11 mouse cellular contexts compared by ENCODE assay signal in genomic region chr2:152781031-152781711, GRCm38 (mm10). TPM values are rescaled to one million over a fixed set of nuclear protein-coding genes. Genes with fewer than 3 reads are reported as not detected.
A peak's percentile ranks its signal among the peaks of the same experiment; 100 is the strongest.
DNase-seq lines count a peak whose midpoint lies in the region; ATAC-seq lines count a peak whose summit lies in the region.
"Had no signal": no experiment of that assay in that cellular context is flagged by ENCODE, and none has a peak within 500 bp of the region (broad histone marks: within the 10 kb centered on the region; RNA-seq: fewer than 3 reads in every experiment).

No protein-coding gene starts in this region.

- H3K36me3 ChIP-seq in liver, embryonic 12.5 days: peaks cover 52% of the 10 kb centered on the region
- no peaks in the 10 kb centered on the region; the same call in 1 of the 2 replicates for H3K36me3 ChIP-seq in limb, embryonic 11.5 days (ENCODE audit: control insufficient read depth, insufficient read depth, low read length)

- 87% methylated on average over 3 of the region's 3 CpGs for WGBS in liver, embryonic 12.5 days (ENCODE audit: insufficient replicate concordance)
- 92% methylated on average over 3 of the region's 3 CpGs for WGBS in limb, embryonic 11.5 days

- no peaks in the 10 kb centered on the region for H3K27me3 ChIP-seq in liver, embryonic 12.5 days (replicated peaks)
- H3K27me3 ChIP-seq in limb, embryonic 11.5 days (ENCODE audit: control insufficient read depth, insufficient read depth, low read length): no peaks in the 10 kb centered on the region
- H3K27me3 ChIP-seq: forebrain, embryonic 12.5 days; hindbrain, embryonic 12.5 days had no signal

- peak overlapping the region; percentile 38; the same call in 1 of the 2 replicates for H3K27ac ChIP-seq in liver, embryonic 12.5 days
- no peak overlapping the region for H3K27ac ChIP-seq in limb, embryonic 11.5 days (replicated peaks; ENCODE audit: low read depth, low read length)
- H3K27ac ChIP-seq: forebrain, embryonic 12.5 days; hindbrain, embryonic 12.5 days had no signal

- DNase-seq in cerebellum, adult 11-12 months: peak; percentile 49
- DNase-seq in cerebellum, adult 9-10 months: no peak
- no peak for DNase-seq in liver
- DNase-seq in adrenal gland, postnatal 14 days: peak; percentile 59
- DNase-seq in limb, embryonic 11.5 days (ENCODE audit: low spot score): no peak
- no peak for DNase-seq in left cerebral cortex, adult 8-10 months (ENCODE audit: low spot score in 2 of 2)
- DNase-seq: cerebellum, postnatal 10 days had no signal

- no peak overlapping the region for H3K9ac ChIP-seq in liver, embryonic 12.5 days
- no peak overlapping the region for H3K9ac ChIP-seq in limb, embryonic 11.5 days (ENCODE audit: low read length)
- H3K9ac ChIP-seq: forebrain, embryonic 12.5 days; hindbrain, embryonic 12.5 days had no signal

- H3K4me2 ChIP-seq in liver, embryonic 12.5 days: no peak overlapping the region
- H3K4me2 ChIP-seq in limb, embryonic 11.5 days (ENCODE audit: low read depth, severe bottlenecking): no peak overlapping the region
- H3K4me2 ChIP-seq: forebrain, embryonic 12.5 days; hindbrain, embryonic 12.5 days had no signal

- H3K9me3 ChIP-seq in liver, embryonic 12.5 days (replicated peaks): no peaks in the 10 kb centered on the region
- H3K9me3 ChIP-seq in limb, embryonic 11.5 days (ENCODE audit: control insufficient read depth, low read length): no peaks in the 10 kb centered on the region
- H3K9me3 ChIP-seq: hindbrain, embryonic 12.5 days had no signal

- peaks cover 73% of the 10 kb centered on the region for H3K4me1 ChIP-seq in liver, embryonic 12.5 days
- no peaks in the 10 kb centered on the region for H3K4me1 ChIP-seq in limb, embryonic 11.5 days (ENCODE audit: control insufficient read depth, insufficient read depth, low read length)

- H3K4me3 ChIP-seq in liver, embryonic 12.5 days: no peak overlapping the region
- H3K4me3 ChIP-seq in limb, embryonic 11.5 days (ENCODE audit: low read depth, low read length): no peak overlapping the region
- H3K4me3 ChIP-seq: forebrain, embryonic 12.5 days; hindbrain, embryonic 12.5 days had no signal

- no peak for ATAC-seq in liver, embryonic 12.5 days
- 0 out of 2 replicates have a peak, but pooled peaks have one; percentile 9 for ATAC-seq in limb, embryonic 11.5 days (ENCODE audit: insufficient number of reproducible peaks, low FRiP score, low TSS enrichment, low read depth)
- no peak for ATAC-seq in frontal cortex, adult (ENCODE audit: low TSS enrichment)

RNA-seq across cellular contexts. Expression of gene Cox4i2, which starts 27.2 kb away (rescaled TPM):
- 2.5 and 3.4 TPM in 2 replicates for polyA plus RNA-seq in liver, embryonic 12.5 days (2016; fragmentation: Nextera tagmentation; extraction: Ambion mirVana)
- total RNA-seq in adrenal gland, postnatal 14 days (2021): 6.3 and 7.7 TPM in 2 replicates
- 18.5 and 22.3 TPM in 2 replicates for polyA plus RNA-seq in limb, embryonic 11.5 days (2014; fragmentation: Nextera tagmentation; extraction: Ambion mirVana)
- 1 to 10 TPM; 2.1 to 4.8 (median 2.5) TPM for total RNA-seq in left cerebral cortex, adult 8-10 months (2022)

RNA-seq across cellular contexts. Expression of gene Id1, which starts 45.1 kb away (rescaled TPM):
- polyA plus RNA-seq in liver, embryonic 12.5 days (2016; fragmentation: Nextera tagmentation; extraction: Ambion mirVana): 28.1 and 30.6 TPM in 2 replicates
- total RNA-seq in adrenal gland, postnatal 14 days (2021): 136 and 138 TPM in 2 replicates
- 221 and 248 TPM in 2 replicates for polyA plus RNA-seq in limb, embryonic 11.5 days (2014; fragmentation: Nextera tagmentation; extraction: Ambion mirVana)
- total RNA-seq in left cerebral cortex, adult 8-10 months (2022): 10 to 100 TPM; 19.1 to 30.8 (median 22.9) TPM

RNA-seq across cellular contexts. Expression of gene Bcl2l1, which starts 50.4 kb away (rescaled TPM):
- polyA plus RNA-seq in liver, embryonic 12.5 days (2016; fragmentation: Nextera tagmentation; extraction: Ambion mirVana): 127 and 137 TPM in 2 replicates
- total RNA-seq in adrenal gland, postnatal 14 days (2021): 64.3 and 72.4 TPM in 2 replicates
- polyA plus RNA-seq in limb, embryonic 11.5 days (2014; fragmentation: Nextera tagmentation; extraction: Ambion mirVana): 109 and 110 TPM in 2 replicates
- total RNA-seq in left cerebral cortex, adult 8-10 months (2022): 100 to 1,000 TPM; 125 to 143 (median 135) TPM

Comparison
In these comparisons a context has a peak if more than half of its experiments do, and no peak if none do; other contexts are left out.
1. DNase-seq: peak in cerebellum, adult 11-12 months (single experiment) and adrenal gland, postnatal 14 days (single experiment); none in cerebellum, adult 9-10 months (single experiment), liver (single experiment), limb, embryonic 11.5 days (single experiment) and left cerebral cortex, adult 8-10 months (0 of 2).